Comparison of ENCODE assay signal across 7 mouse cellular contexts in the genomic region with DNA sequence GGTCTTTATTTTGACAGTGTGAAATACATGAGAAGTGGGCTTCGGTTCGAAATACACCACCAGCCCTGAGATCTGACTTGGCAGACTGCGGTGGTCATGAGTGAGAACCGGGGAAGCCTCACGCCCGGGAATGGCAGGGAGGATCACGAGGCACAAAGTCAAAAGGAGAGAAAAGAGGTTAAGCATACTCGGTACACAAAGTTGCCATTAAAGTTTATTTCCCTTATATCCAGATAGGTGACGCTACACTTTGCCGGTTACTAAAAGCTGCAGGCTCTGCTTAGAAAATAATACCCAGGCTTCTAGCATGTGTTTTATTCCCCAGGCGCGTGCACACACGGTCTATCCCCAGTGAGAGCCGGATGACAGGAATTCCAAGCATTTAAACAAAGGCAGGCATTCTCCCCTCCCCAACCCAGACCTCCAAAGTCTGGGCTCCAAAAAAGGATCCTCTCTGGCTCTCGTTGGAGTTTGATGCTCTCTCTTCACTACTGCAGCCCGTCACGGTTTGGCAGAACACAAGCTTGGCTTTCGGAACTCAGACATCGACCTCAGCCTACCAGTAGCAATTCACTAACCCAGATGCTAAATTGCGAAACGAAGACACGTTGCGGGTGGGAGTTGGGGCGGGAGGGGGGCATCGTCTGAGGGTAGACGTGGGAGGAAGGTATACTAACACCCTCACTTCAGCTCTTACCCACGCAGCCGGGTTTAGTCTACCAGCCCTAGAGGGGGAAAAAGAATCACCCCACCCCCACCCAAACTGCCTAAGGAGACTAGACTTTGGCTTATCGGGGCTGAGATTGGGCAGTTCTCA. TPM values are rescaled to one million over a fixed set of nuclear protein-coding genes. Genes with fewer than 3 reads are reported as not detected.
A peak's percentile ranks its signal among the peaks of the same experiment; 100 is the strongest.
DNase-seq lines count a peak whose midpoint lies in the region; ATAC-seq and TF ChIP-seq lines count a peak whose summit lies in the region.

No protein-coding gene starts in this region.

- TF ChIP-seq POLR2A in cerebellum, adult 2 months (IDR thresholded peaks at IDR 0.05; ENCODE audit: borderline replicate concordance, insufficient read depth, low read length): no peak
- no peak for TF ChIP-seq POLR2A in small intestine, adult 2 months (IDR thresholded peaks at IDR 0.05; ENCODE audit: low read depth, low read length)

- H3K9me3 ChIP-seq in hindbrain, embryonic 16.5 days (ENCODE audit: control insufficient read depth, low read length): no peaks in the 10 kb centered on the region

- H3K4me2 ChIP-seq in hindbrain, embryonic 16.5 days (ENCODE audit: low read length): peak overlapping the region; percentile 77

- peaks cover 3% of the 10 kb centered on the region; the same call in 1 of the 2 replicates for H3K27me3 ChIP-seq in cerebellum, adult 2 months (ENCODE audit: control insufficient read depth, insufficient read depth, low read length)
- H3K27me3 ChIP-seq in hindbrain, embryonic 16.5 days (replicated peaks; ENCODE audit: control insufficient read depth, insufficient read depth, low read length): no peaks in the 10 kb centered on the region
- H3K27me3 ChIP-seq in small intestine, adult 2 months (ENCODE audit: control insufficient read depth, insufficient read depth, low read length): peaks cover 38% of the 10 kb centered on the region

- peak overlapping the region; percentile 96 for H3K4me3 ChIP-seq in cerebellum, adult 2 months (replicated peaks; ENCODE audit: insufficient read depth, low read depth, low read length)
- H3K4me3 ChIP-seq in hindbrain, embryonic 16.5 days (ENCODE audit: low read length): peak overlapping the region; percentile 85
- peak overlapping the region; percentile 82 for H3K4me3 ChIP-seq in small intestine, adult 2 months (ENCODE audit: low read depth, low read length)

- WGBS in cerebellum, adult 2 months: under 1% methylated on average over 29 of the region's 29 CpGs
- WGBS in hindbrain, embryonic 16.5 days: under 1% methylated on average over 29 of the region's 29 CpGs
- WGBS in small intestine, adult 2 months: 1% methylated on average over 29 of the region's 29 CpGs

- no peak for TF ChIP-seq CTCF in cerebellum, adult 2 months (IDR thresholded peaks at IDR 0.05; ENCODE audit: borderline replicate concordance, insufficient read depth, low read depth, low read length)
- TF ChIP-seq CTCF in small intestine, adult 2 months (IDR thresholded peaks at IDR 0.05; ENCODE audit: extremely low read depth, insufficient read length, insufficient replicate concordance, low read depth, low read length): no peak

- ATAC-seq in hindbrain, embryonic 16.5 days: peak; percentile 2; the same call in 1 of the 2 replicates

- H3K27ac ChIP-seq in cerebellum, adult 2 months (ENCODE audit: insufficient read depth, low read length): no peak overlapping the region
- H3K27ac ChIP-seq in hindbrain, embryonic 16.5 days (ENCODE audit: low read depth, low read length): peak overlapping the region; percentile 91
- H3K27ac ChIP-seq in small intestine, adult 2 months (ENCODE audit: insufficient read depth, low read depth, low read length): peak overlapping the region; percentile 75

- H3K36me3 ChIP-seq in hindbrain, embryonic 16.5 days (ENCODE audit: control insufficient read depth, insufficient read depth, low read length): no peaks in the 10 kb centered on the region
- H3K36me3 ChIP-seq in small intestine, adult 2 months (ENCODE audit: control insufficient read depth, insufficient read depth, low read length): no peaks in the 10 kb centered on the region

- peaks cover 9% of the 10 kb centered on the region; the same call in 1 of the 2 replicates for H3K4me1 ChIP-seq in cerebellum, adult 2 months (ENCODE audit: control insufficient read depth, insufficient read depth, low read length)
- H3K4me1 ChIP-seq in hindbrain, embryonic 16.5 days (ENCODE audit: control insufficient read depth, insufficient read depth, low read depth, low read length): peaks cover 3% of the 10 kb centered on the region; the same call in 1 of the 2 replicates
- peaks cover 2% of the 10 kb centered on the region; the same call in 1 of the 2 replicates for H3K4me1 ChIP-seq in small intestine, adult 2 months (ENCODE audit: control insufficient read depth, insufficient read depth, insufficient read length, low read length)

- peak overlapping the region; percentile 88 for H3K9ac ChIP-seq in hindbrain, embryonic 16.5 days (ENCODE audit: low read depth, low read length)

- DNase-seq in Muller cell, postnatal 12 days (ENCODE audit: inconsistent ontology term): peak; percentile 92
- peak; percentile 34 to 48 for DNase-seq in cerebellum, adult 2 months
- DNase-seq in frontal cortex, postnatal 14 days (ENCODE audit: low spot score in 2 of 2): peak; percentile 28 to 36
- peak; percentile 27 to 58 for DNase-seq in left cerebral cortex, adult 9 months (ENCODE audit: low spot score in 2 of 2)
- peak; percentile 70 for DNase-seq in mesoderm, embryonic 11.5 days (ENCODE audit: low read depth, low spot score)

RNA-seq across cellular contexts. Expression of a gene that starts 1.1 kb away (rescaled TPM):
- 20.2 and 21.6 TPM in 2 replicates for polyA plus RNA-seq in cerebellum, adult 2 months (2012; rRNA removed)
- polyA plus RNA-seq in hindbrain, embryonic 16.5 days (2015; fragmentation: Nextera tagmentation; extraction: Ambion mirVana): 23.2 and 28.9 TPM in 2 replicates
- polyA plus RNA-seq in small intestine, adult 2 months (2012; rRNA removed): 3.5 and 4.4 TPM in 2 replicates

Comparison
In these comparisons a context has a peak if more than half of its experiments do, and no peak if none do; other contexts are left out.
1. DNase-seq: peak in every context shown above with its lines; median percentile 92 in Muller cell, postnatal 12 days; 70 in mesoderm, embryonic 11.5 days; 42 in left cerebral cortex, adult 9 months; 41 in cerebellum, adult 2 months; 32 in frontal cortex, postnatal 14 days.